12 mouse cellular contexts compared by ENCODE assay signal in genomic region chr13:101736521-101737387, GRCm38 (mm10). TPM values are rescaled to one million over a fixed set of nuclear protein-coding genes. Genes with fewer than 3 reads are reported as not detected.
DNase-seq lines count a peak whose midpoint lies in the region; ATAC-seq and TF ChIP-seq lines count a peak whose summit lies in the region.
"Had no signal": no experiment of that assay in that cellular context is flagged by ENCODE, and none has a peak within 500 bp of the region (broad histone marks: within the 10 kb centered on the region; RNA-seq: fewer than 3 reads in every experiment).

No protein-coding gene starts in this region.

- H3K9me3 ChIP-seq in intestine, postnatal 0 days (ENCODE audit: control insufficient read depth): no peaks in the 10 kb centered on the region
- H3K9me3 ChIP-seq: neural tube, embryonic 13.5 days had no signal

- H3K9ac ChIP-seq in intestine, postnatal 0 days (ENCODE audit: low read depth, low read length): no peak overlapping the region
- H3K9ac ChIP-seq: neural tube, embryonic 13.5 days had no signal

- no peak for TF ChIP-seq POLR2A in small intestine, adult 2 months (IDR thresholded peaks at IDR 0.05; ENCODE audit: low read depth, low read length)

- H3K27ac ChIP-seq in intestine, postnatal 0 days (ENCODE audit: low read depth, low read length): no peak overlapping the region
- peak overlapping the region; percentile 79 for H3K27ac ChIP-seq in small intestine, adult 2 months (ENCODE audit: insufficient read depth, low read depth, low read length)
- H3K27ac ChIP-seq: kidney, postnatal 0 days; neural tube, embryonic 13.5 days had no signal

- no peaks in the 10 kb centered on the region for H3K36me3 ChIP-seq in intestine, postnatal 0 days (ENCODE audit: control insufficient read depth, insufficient read depth)
- no peaks in the 10 kb centered on the region for H3K36me3 ChIP-seq in small intestine, adult 2 months (ENCODE audit: control insufficient read depth, insufficient read depth, low read length)
- H3K36me3 ChIP-seq: neural tube, embryonic 13.5 days had no signal

- TF ChIP-seq CTCF in intestine, postnatal 0 days (IDR thresholded peaks at IDR 0.05; ENCODE audit: low read depth): no peak
- TF ChIP-seq CTCF in small intestine, adult 2 months (IDR thresholded peaks at IDR 0.05; ENCODE audit: extremely low read depth, insufficient read length, insufficient replicate concordance, low read depth, low read length): no peak

- H3K27me3 ChIP-seq in intestine, postnatal 0 days (replicated peaks; ENCODE audit: control insufficient read depth, insufficient read depth, low read length): no peaks in the 10 kb centered on the region
- no peaks in the 10 kb centered on the region for H3K27me3 ChIP-seq in small intestine, adult 2 months (ENCODE audit: control insufficient read depth, insufficient read depth, low read length)
- H3K27me3 ChIP-seq: neural tube, embryonic 13.5 days had no signal

- 0 out of 2 replicates have a peak, but pooled peaks have one; percentile 19 for ATAC-seq in intestine, postnatal 0 days
- no peak for ATAC-seq in erythroid progenitor cell, adult 5-6 weeks (replicated peaks; ENCODE audit: low FRiP score, poor library complexity, severe bottlenecking)

- no peak overlapping the region for H3K4me3 ChIP-seq in intestine, postnatal 0 days (ENCODE audit: low read depth, low read length)
- peak overlapping the region; percentile 27 for H3K4me3 ChIP-seq in small intestine, adult 2 months (ENCODE audit: low read depth, low read length)
- H3K4me3 ChIP-seq: neural tube, embryonic 13.5 days had no signal

- no peak overlapping the region for H3K4me2 ChIP-seq in intestine, postnatal 0 days (replicated peaks; ENCODE audit: low read depth)
- H3K4me2 ChIP-seq: neural tube, embryonic 13.5 days had no signal

- H3K4me1 ChIP-seq in intestine, postnatal 0 days (replicated peaks; ENCODE audit: control insufficient read depth, insufficient read depth, low read length): peaks cover 8% of the 10 kb centered on the region
- peaks cover 32% of the 10 kb centered on the region for H3K4me1 ChIP-seq in small intestine, adult 2 months (ENCODE audit: control insufficient read depth, insufficient read depth, insufficient read length, low read length)

- WGBS in intestine, postnatal 0 days: 54% methylated on average over 16 of the region's 16 CpGs
- WGBS in small intestine, adult 2 months: 20% methylated on average over 16 of the region's 16 CpGs

- DNase-seq in gastrocnemius, postnatal 25 days: peak; percentile 2
- DNase-seq in gastrocnemius, postnatal 4 days (ENCODE audit: low spot score in 2 of 2): no peak
- peak; percentile 46 for DNase-seq in lung, postnatal 10 days
- DNase-seq in lung, postnatal 4 days: no peak
- no peak for DNase-seq in right cerebral cortex, postnatal 4 days
- DNase-seq: heart, postnatal 10 days; thymus, postnatal 36 days had no signal

RNA-seq across cellular contexts. Expression of gene Pik3r1, which starts 31.3 kb away (rescaled TPM):
- total RNA-seq in gastrocnemius, postnatal 25 days (2021): 10 to 100 TPM; 25.4 to 27.0 TPM
- 10 to 100 TPM; 42.1 to 45.5 TPM for total RNA-seq in gastrocnemius, postnatal 4 days (2021)
- 14.7 and 17.5 TPM in 2 replicates for polyA plus RNA-seq in intestine, postnatal 0 days (2015; fragmentation: Nextera tagmentation; extraction: Ambion mirVana)
- polyA plus RNA-seq in small intestine, adult 2 months (2012; rRNA removed): 5.7 and 11.4 TPM in 2 replicates
- 119 and 126 TPM in 2 replicates for total RNA-seq in erythroid progenitor cell, adult 5-6 weeks (2015; ENCODE audit: low replicate concordance)
- 173 and 241 TPM in 2 replicates for total RNA-seq in erythroid progenitor cell, adult 5-6 weeks (2017; ENCODE audit: low replicate concordance)

Comparison
In these comparisons a context has a peak if more than half of its experiments do, and no peak if none do; other contexts are left out.
1. DNase-seq: peak in gastrocnemius, postnatal 25 days (single experiment) and lung, postnatal 10 days (single experiment); none in gastrocnemius, postnatal 4 days (0 of 2), lung, postnatal 4 days (0 of 2) and right cerebral cortex, postnatal 4 days (single experiment).